Mouse (Mus musculus) forebrain, embryonic 16.5 days (tissue): ENCODE data around the gene Cldn7. TPM values are rescaled to one million over a fixed set of nuclear protein-coding genes. Genes with fewer than 3 reads are reported as not detected.

Source experiments
- ATAC-seq: fragments of 200-750 bp; cut with Nextera tagmentation; 2 replicates; pipeline ENCODE4 v1.8.0; 2017; ENCODE audit warnings: mild to moderate bottlenecking, moderate library complexity
- H3K27ac ChIP-seq: fragments of 300-500 bp; sonication (generic); 2 replicates; pipeline ENCODE4 v1.5.1; 2014; ENCODE audit warnings: low read length, control low read depth
- H3K27me3 ChIP-seq: fragments of 300-500 bp; sonication (generic); replicated peaks from 2 replicates; pipeline ENCODE4 v1.6.1; 2014; ENCODE audit warnings: low read length; ENCODE audit not compliant: control insufficient read depth, insufficient read depth
- H3K36me3 ChIP-seq: fragments of 300-500 bp; sonication (generic); 2 replicates; pipeline ENCODE4 v1.6.1; 2014; ENCODE audit not compliant: control insufficient read depth, insufficient read depth
- H3K4me1 ChIP-seq: fragments of 300-500 bp; sonication (generic); replicated peaks from 2 replicates; pipeline ENCODE4 v1.6.1; 2014; ENCODE audit warnings: low read length; ENCODE audit not compliant: control insufficient read depth, insufficient read depth
- H3K4me2 ChIP-seq: fragments of 300-500 bp; sonication (generic); 2 replicates; pipeline ENCODE4 v1.6.1; 2014; ENCODE audit warnings: mild to moderate bottlenecking, low read length, control low read depth
- H3K4me3 ChIP-seq: fragments of 300-500 bp; sonication (generic); replicated peaks from 2 replicates; pipeline ENCODE4 v1.5.1; 2014; ENCODE audit warnings: mild to moderate bottlenecking, low read length, control low read depth
- H3K9ac ChIP-seq: fragments of 300-500 bp; sonication (generic); replicated peaks from 2 replicates; pipeline ENCODE4 v1.6.1; 2014; ENCODE audit warnings: low read depth, low read length, control low read depth
- H3K9me3 ChIP-seq: fragments of 300-500 bp; sonication (generic); 2 replicates; pipeline ENCODE4 v1.6.1; 2016; ENCODE audit warnings: low read length; ENCODE audit not compliant: control insufficient read depth
- WGBS: fragments of 180-500 bp; shearing (Covaris S2); extraction: QIAGEN DNeasy Blood & Tissue Kit; methylation state at CpG from one replicate; pipeline ENCODE4 v1.1.7; 2014; 5-methylcytosine and 5-hydroxymethylcytosine counted together
- polyA plus RNA-seq: library from polyadenylated mRNA; unstranded; fragments of >200 nt; fragmentation: Nextera tagmentation; extraction: Ambion mirVana; gene quantifications from 2 replicates; pipeline ENCODE4 v1.2.1, GENCODE M21; 2015

Cldn7 gene
- polyA plus RNA-seq, 1 experiment from 2014 or later: not detected

DNA sequence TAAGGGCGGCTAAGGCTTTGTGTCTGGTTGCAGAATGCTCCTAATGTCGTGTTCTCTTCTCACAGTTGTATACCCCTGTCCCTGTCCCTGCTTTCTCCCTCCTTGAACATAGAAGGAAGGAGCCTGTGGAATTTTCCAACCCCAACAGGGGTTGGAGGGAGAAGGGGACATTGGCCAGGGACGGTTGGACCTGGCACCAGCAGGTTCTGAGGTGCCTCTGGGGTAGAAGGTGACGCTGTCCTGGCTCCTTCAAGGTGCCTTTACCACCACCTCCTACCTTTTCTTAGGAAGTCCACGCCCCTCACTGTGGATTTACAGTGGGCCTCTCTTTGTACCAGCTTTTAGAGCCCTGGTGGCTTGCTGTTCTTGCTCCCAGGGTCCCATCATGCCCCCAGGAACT, 26.7 kb upstream of the Cldn7 start:
- Histone ChIP-seq H3K27me3 (peaks cover 13% of the 10 kb centered on the region), H3K4me3 (no peak overlapping the region), H3K27ac (no peak overlapping the region), H3K4me1 (peaks cover 22% of the 10 kb centered on the region), H3K4me2 (no peak overlapping the region), H3K9me3 (no peaks in the 10 kb centered on the region), H3K9ac (no peak overlapping the region), H3K36me3 (no peaks in the 10 kb centered on the region)
- WGBS: 68% methylated on average over 5 of the region's 5 CpGs
- ATAC-seq: no peak

DNA sequence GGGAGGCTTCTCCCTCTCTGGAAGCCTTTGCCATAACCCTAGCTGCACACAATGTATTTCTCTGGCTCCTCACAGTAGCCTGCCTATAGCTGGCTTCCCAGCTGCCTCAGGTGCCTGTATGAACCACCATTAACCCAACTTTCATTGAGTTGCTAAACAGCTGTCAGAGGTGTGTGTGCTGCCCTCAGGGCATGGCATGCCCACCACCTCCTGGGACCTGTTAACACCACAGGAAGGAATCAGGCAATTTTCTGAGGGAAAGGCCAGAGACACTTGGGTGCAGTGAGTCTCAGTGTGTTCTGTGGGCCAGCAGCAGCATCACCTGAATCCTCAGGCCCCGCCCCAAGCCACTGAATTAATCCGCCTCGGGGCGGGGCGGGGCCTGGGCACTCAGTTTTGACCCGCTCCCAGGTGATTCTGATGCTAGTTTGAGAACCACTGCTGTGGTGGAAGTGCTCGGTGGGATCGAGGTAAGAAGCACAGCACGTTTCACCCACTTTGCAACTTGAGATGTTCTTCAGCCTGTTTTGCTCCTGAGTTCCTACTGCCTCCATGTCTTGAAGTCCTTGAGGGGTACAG, 26.1 kb upstream of the Cldn7 start:
- Histone ChIP-seq H3K27me3 (peaks cover 13% of the 10 kb centered on the region), H3K4me1 (peaks cover 22% of the 10 kb centered on the region), H3K27ac (no peak overlapping the region), H3K9ac (no peak overlapping the region), H3K9me3 (no peaks in the 10 kb centered on the region), H3K4me2 (no peak overlapping the region), H3K4me3 (no peak overlapping the region), H3K36me3 (no peaks in the 10 kb centered on the region)
- 18% methylated on average over 9 of the region's 9 CpGs for WGBS
- no peak for ATAC-seq

DNA sequence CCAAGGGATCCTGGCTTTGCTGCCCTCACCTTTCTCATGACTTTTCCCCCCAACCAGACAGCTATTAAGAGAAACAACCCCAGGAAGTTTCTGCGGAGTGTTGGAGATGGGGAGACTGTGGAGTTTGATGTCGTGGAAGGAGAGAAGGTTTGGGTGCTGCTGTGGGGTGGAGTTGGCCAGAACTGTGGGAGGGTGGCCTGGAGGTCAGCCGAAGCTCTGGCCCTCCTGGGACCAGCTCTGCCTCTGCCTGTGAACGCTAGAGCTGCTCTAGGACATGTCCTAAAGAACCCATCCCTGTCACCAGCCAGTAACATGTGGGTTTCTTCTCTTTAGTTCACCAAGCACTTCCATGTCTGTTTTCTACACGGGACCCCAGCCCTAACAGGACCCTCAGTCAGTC, 25.4 kb upstream of the Cldn7 start:
- Histone ChIP-seq H3K4me2 (no peak overlapping the region), H3K27me3 (peaks cover 13% of the 10 kb centered on the region), H3K4me1 (peaks cover 19% of the 10 kb centered on the region), H3K4me3 (no peak overlapping the region), H3K9me3 (no peaks in the 10 kb centered on the region), H3K9ac (no peak overlapping the region), H3K36me3 (no peaks in the 10 kb centered on the region), H3K27ac (no peak overlapping the region)
- ATAC-seq: no peak
- WGBS: 66% methylated on average over 5 of the region's 5 CpGs

DNA sequence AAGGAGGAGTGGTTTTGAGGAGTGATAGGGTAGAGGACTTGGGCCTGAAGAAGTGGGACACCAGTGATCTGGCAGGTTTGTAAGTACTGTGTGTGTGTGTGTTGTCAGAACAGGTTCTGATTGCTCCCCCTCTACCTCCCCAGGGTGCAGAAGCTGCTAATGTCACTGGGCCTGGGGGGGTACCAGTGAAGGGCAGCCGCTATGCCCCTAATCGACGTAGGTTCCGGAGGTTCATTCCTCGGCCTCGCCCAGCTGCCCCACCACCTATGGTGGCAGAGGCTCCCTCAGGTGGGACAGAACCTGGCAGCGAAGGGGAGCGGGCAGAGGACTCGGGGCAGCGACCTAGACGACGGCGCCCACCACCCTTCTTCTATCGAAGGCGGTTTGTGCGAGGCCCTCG, 24.8 kb upstream of the Cldn7 start:
- H3K27ac ChIP-seq: no peak overlapping the region
- H3K36me3 ChIP-seq: no peaks in the 10 kb centered on the region
- H3K27me3 ChIP-seq: peaks cover 13% of the 10 kb centered on the region
- peaks cover 15% of the 10 kb centered on the region for H3K4me1 ChIP-seq
- no peak overlapping the region for H3K4me3 ChIP-seq
- WGBS: 94% methylated on average over 17 of the region's 17 CpGs
- H3K4me2 ChIP-seq: no peak overlapping the region
- H3K9ac ChIP-seq: no peak overlapping the region
- H3K9me3 ChIP-seq: no peaks in the 10 kb centered on the region
- no peak for ATAC-seq

DNA sequence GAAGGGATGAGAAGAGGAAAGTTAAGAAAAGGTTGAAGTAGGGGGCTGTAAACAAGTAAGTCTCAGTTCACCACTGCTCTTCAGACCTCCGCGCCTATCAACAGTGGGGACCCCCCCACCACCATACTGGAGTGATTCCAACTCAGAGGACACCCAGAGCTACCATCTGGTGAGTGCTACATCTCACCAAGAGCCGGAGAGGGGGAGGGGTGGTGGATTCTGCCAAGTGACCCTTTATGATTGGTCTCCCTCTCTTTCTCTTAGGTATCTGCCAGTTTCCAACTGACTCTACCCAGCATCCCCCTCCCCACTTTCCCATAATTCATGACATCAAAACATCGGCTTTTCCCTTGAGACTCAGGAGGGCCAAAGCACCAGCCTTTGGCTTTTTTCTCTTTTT, 23.6 kb upstream of the Cldn7 start:
- Histone ChIP-seq H3K9ac (no peak overlapping the region), H3K27me3 (peaks cover 13% of the 10 kb centered on the region), H3K9me3 (no peaks in the 10 kb centered on the region), H3K4me1 (peaks cover 9% of the 10 kb centered on the region), H3K36me3 (no peaks in the 10 kb centered on the region), H3K4me2 (no peak overlapping the region), H3K27ac (no peak overlapping the region), H3K4me3 (no peak overlapping the region)
- no peak for ATAC-seq
- 80% methylated on average over 4 of the region's 4 CpGs for WGBS

DNA sequence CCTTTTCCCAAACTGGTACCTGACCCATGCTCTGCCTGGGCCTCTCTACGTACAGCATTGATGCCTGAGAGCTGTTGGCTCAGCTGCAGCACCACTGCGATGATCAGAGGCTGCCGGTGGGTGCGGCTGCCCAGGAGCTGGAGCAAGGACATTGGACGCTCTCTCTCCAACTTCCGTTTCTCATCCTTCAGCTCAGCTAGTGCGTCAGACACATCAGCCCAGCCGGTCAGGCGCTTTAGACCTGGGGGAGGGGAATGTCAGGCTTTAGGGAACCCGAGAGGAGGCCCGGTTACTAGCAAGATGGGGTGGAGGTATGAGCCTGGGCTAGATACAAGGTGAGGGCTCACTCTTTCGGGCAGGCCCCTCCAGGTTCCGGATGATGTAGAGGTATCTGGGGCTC, 19.4 kb upstream of the Cldn7 start:
- no peak for ATAC-seq
- no peak overlapping the region for H3K27ac ChIP-seq
- H3K9ac ChIP-seq: no peak overlapping the region
- 84% methylated on average over 13 of the region's 13 CpGs for whole genome bisulfite sequencing
- no peak overlapping the region for H3K4me2 ChIP-seq
- no peak overlapping the region for H3K4me3 ChIP-seq
- no peaks in the 10 kb centered on the region for H3K9me3 ChIP-seq
- H3K4me1 ChIP-seq: peaks cover 17% of the 10 kb centered on the region
- no peaks in the 10 kb centered on the region for H3K27me3 ChIP-seq
- H3K36me3 ChIP-seq: no peaks in the 10 kb centered on the region

DNA sequence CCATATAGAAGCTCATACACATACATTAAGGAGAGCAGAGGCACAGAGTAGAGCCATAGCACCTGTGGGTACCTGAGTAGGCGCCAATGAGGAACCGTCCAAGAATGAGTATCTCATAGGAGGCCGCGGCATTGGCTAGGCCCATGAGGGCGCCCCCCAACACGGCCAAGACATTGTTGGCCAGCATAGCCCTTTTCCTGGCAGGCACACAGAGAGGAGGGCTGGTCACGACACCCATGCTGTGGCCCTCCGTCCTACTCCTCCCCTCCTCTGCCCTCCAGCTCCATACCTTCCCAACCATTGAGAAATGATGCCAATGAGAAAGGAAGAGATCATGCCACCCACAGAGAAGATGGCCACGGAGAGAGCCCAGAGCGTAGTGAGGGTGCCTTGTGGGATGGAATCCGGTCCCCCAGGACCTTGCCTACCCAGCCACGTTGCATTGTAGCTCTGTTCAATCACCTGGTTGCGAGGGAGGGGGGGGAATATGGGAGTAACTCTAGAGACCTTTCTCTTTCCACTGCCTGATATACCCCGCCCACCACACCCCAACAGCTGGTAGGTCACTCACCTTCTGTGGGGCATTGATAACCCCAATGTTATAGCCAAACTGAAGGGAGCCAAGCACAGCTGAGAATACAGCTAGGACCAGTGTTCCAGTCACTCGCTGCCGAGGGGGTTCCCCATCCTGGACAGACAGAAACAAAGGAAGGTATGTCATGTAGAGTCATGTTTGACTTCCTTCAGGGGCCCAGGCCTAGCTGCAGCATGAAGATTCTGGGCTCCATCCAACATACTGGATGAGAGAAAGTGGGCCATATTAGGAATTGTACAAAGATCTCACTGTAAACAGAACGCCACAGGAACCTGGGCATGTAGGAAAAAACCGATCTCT, 18.3 kb upstream of the Cldn7 start:
- no peak overlapping the region for H3K4me2 ChIP-seq
- ATAC-seq: no peak
- peaks cover 17% of the 10 kb centered on the region for H3K4me1 ChIP-seq
- H3K27ac ChIP-seq: no peak overlapping the region
- no peaks in the 10 kb centered on the region for H3K9me3 ChIP-seq
- WGBS: 91% methylated on average over 18 of the region's 18 CpGs
- H3K36me3 ChIP-seq: no peaks in the 10 kb centered on the region
- H3K9ac ChIP-seq: no peak overlapping the region
- no peaks in the 10 kb centered on the region for H3K27me3 ChIP-seq
- H3K4me3 ChIP-seq: no peak overlapping the region

DNA sequence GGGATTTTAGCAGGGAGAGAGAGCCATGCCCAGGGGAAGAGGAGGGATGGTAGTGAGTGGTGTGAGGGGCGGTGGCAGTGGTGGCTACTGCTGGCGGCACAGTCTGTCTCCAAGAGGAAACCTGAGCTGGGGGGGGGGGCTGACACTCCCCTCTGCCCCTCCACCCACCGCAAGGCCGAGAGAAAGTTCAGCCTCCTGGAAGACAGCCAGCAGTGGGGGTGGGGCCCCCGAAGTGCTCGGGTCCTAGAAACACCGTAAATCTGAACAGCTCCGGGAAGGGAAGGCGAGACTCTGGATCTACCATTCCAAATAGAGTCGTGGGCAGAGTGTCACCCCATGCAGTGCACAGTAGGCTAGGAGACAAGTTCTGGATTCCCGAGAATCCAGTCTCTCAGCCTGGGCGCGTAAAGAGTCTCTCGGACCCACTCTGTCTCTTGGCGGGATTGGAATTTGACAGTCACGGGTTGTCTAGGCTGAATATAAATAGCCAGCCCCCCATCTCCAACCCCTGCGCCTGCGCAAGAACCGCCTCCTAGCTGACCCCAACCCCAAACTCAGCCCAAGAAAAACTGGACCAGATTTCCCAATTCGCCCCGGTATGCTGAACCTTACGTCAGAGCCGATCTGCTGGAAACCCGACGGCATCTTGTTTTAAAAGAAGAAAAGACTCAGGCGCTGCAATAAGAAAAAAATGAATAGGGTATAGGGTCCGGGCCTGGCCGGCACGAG, 17.1 kb upstream of the Cldn7 start:
- Histone ChIP-seq H3K9me3 (no peaks in the 10 kb centered on the region), H3K27me3 (no peaks in the 10 kb centered on the region), H3K36me3 (no peaks in the 10 kb centered on the region), H3K4me3 (peak overlapping the region; percentile 53), H3K9ac (peak overlapping the region; percentile 53), H3K4me1 (peaks cover 17% of the 10 kb centered on the region), H3K4me2 (peak overlapping the region; percentile 61), H3K27ac (peak overlapping the region; percentile 16; the same call in 1 of the 2 replicates)
- 2% methylated on average over 29 of the region's 29 CpGs for WGBS
- ATAC-seq: peak; percentile 49

DNA sequence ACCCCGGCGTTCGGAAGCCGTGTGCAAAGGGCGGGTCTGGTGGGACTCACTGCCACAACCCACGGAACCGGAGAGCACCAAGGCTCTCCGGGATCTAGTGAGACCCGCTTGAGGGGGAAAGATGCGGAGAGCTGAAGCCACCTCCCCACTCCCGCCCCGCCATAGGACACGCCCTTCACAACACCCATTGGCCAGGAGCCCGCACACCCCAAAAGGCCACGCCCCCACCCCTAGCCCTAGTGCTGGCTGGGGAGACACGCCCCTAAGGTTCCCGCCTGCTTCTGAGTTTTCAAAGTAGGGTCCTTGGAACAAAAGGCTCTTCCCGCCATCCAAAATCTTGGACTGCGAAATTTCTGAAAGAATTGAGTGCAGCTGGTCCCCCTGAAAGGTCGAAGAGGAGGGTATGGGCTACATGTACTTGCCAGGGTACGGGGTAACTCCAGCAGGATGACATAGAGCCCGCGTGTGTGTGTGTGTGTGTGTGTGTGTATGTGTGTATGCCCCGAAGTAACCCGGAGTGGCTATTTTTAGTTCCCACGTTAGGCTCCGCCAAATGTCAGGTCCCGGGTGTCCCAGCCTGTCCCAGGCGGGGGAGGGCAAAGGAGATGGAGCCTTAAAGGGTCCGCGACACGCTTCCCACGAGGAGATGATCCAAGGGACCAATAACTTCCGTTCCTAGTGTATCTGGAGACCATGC, 16.4 kb upstream of the Cldn7 start, which contains the start of gene Slc2a4:
TSS of gene Slc2a4 (minus strand) at position 123 of the 697 bp plus-strand sequence.
- Histone ChIP-seq H3K36me3 (no peaks in the 10 kb centered on the region), H3K9me3 (no peaks in the 10 kb centered on the region), H3K27ac (peak within 1 kb of the TSS; percentile 55; the same call in 1 of the 2 replicates), H3K4me2 (peak within 1 kb of the TSS; percentile 61), H3K4me1 (peaks cover 17% of the 10 kb centered on the region), H3K27me3 (no peaks in the 10 kb centered on the region), H3K4me3 (peak within 1 kb of the TSS; percentile 53), H3K9ac (peak within 1 kb of the TSS; percentile 53)
- peak; percentile 95 for ATAC-seq
- under 1% methylated on average over 34 of the region's 34 CpGs for WGBS
